Mouse (Mus musculus) frontal cortex, postnatal 10 days (tissue): ENCODE data around the gene Gm10803.
"Not testable (repeated sequence)": the region's sequence is repeated elsewhere in the genome, so short reads cannot be mapped to it uniquely, and the experiment has no call there.

Source experiments
- DNase-seq, 2 experiments: peaks; one replicate each; pipeline ENCODE4 v3.0.0; 2022; ENCODE audit warnings: low spot score in 2 of 2, mixed read lengths in 1 of 2

Gm10803 gene

GRCm38 (mm10) chr2:93560268-93560667, at the start of gene Gm10803:
Gene Gm10803, plus strand, starts transcription at chr2:93560568.
- DNase-seq: not testable (repeated sequence)

- DNase-seq: peak in 1 of 2 experiments; percentile 40
Observed at GRCm38 (mm10) chr2:93510839-93511238, 49.5 kb upstream of the Gm10803 start.

GRCm38 (mm10) chr2:93512130-93512529, 48.2 kb upstream of the Gm10803 start:
- no peak for DNase-seq

- DNase-seq: no peak
Observed at GRCm38 (mm10) chr2:93515246-93515645, 45.1 kb upstream of the Gm10803 start.

- peak in 1 of 2 experiments; percentile 49 for DNase-seq
Observed at GRCm38 (mm10) chr2:93521042-93521441, 39.3 kb upstream of the Gm10803 start.

GRCm38 (mm10) chr2:93521571-93521970, 38.8 kb upstream of the Gm10803 start:
- no peak for DNase-seq

GRCm38 (mm10) chr2:93522005-93522404, 38.4 kb upstream of the Gm10803 start:
- no peak for DNase-seq

- DNase-seq: no peak
Observed at GRCm38 (mm10) chr2:93525033-93525762, 35.2 kb upstream of the Gm10803 start.

GRCm38 (mm10) chr2:93529602-93530001, 30.8 kb upstream of the Gm10803 start:
- no peak for DNase-seq

GRCm38 (mm10) chr2:93533891-93534290, 26.5 kb upstream of the Gm10803 start:
- no peak for DNase-seq

GRCm38 (mm10) chr2:93537385-93537967, 22.9 kb upstream of the Gm10803 start:
- no peak for DNase-seq

- no peak for DNase-seq
Observed at GRCm38 (mm10) chr2:93538140-93538539, 22.2 kb upstream of the Gm10803 start.

- DNase-seq: no peak
Observed at GRCm38 (mm10) chr2:93541771-93542170, 18.6 kb upstream of the Gm10803 start.

- DNase-seq: no peak
Observed at GRCm38 (mm10) chr2:93552676-93553521, 7.5 kb upstream of the Gm10803 start.

- DNase-seq: no peak
Observed at GRCm38 (mm10) chr2:93553905-93554304, 6.5 kb upstream of the Gm10803 start.

- no peak for DNase-seq
Observed at GRCm38 (mm10) chr2:93565647-93566046, 5.3 kb downstream of the Gm10803 start.

- DNase-seq: peak in 1 of 2 experiments; percentile 10
Observed at GRCm38 (mm10) chr2:93567675-93568074, 7.3 kb downstream of the Gm10803 start.

GRCm38 (mm10) chr2:93572565-93572964, 12.2 kb downstream of the Gm10803 start:
- DNase-seq: no peak

GRCm38 (mm10) chr2:93581271-93581670, 20.9 kb downstream of the Gm10803 start:
- no peak for DNase-seq

- DNase-seq: no peak
Observed at GRCm38 (mm10) chr2:93585821-93586220, 25.5 kb downstream of the Gm10803 start.

GRCm38 (mm10) chr2:93587446-93587845, 27.1 kb downstream of the Gm10803 start:
- no peak for DNase-seq

- no peak for DNase-seq
Observed at GRCm38 (mm10) chr2:93589875-93590274, 29.5 kb downstream of the Gm10803 start.
